Mouse (Mus musculus): ENCODE results near the gene Ubac2. TPM values are rescaled to one million over a fixed set of nuclear protein-coding genes. Genes with fewer than 3 reads are reported as not detected.
A peak's percentile ranks its signal among the peaks of the same experiment; 100 is the strongest.

Gene Ubac2
- polyA plus RNA-seq, 1 experiment: 19.1 TPM

GRCm38 (mm10) chr14:121906341-121906991, 28.0 kb downstream of the Ubac2 start:
- Histone ChIP-seq H3K4me1 (ENCODE audit: control insufficient read depth, insufficient read depth, insufficient read length, low read length) (peaks cover 3% of the 10 kb centered on the region), H3K4me3 (ENCODE audit: insufficient read depth, low read depth, low read length) (no peak overlapping the region), H3K27ac (replicated peaks; ENCODE audit: low read depth, low read length) (no peak overlapping the region)

DNA sequence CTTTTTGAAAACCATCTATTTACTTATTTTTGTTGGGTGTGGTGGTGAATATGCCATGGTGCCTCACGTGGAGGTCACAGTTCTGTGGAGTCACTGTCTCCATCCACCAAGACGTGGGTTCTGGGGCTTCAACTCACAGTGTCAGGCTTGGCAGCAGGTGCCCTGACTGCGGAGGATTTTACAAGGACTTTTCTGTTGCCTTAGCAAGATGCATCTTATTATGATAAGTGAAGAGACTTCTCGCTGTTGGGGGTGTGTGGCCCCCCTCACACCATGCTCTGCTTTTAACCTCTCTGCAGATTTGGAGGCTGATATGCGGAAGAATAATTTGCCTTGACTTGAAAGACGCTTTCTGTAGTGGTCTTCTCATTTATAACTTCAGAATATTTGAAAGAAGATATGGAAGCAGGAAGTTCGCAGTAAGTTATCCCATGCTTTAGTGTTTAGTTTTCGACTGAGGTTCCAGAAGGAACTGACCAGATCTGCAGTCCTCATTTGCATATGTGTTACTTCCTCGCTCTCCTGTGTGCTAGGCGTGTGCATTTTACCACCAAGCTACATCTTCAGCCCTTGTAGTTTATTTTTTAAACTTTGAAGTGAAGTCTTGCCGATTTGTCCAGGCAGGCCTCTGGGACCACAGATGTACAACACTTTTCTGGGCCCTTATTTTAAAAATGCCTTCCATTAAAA, 28.7 kb downstream of the Ubac2 start:
- no peak overlapping the region for H3K4me3 ChIP-seq (ENCODE audit: insufficient read depth, low read depth, low read length)
- peaks cover 3% of the 10 kb centered on the region; the same call in 1 of the 2 replicates for H3K4me1 ChIP-seq (ENCODE audit: control insufficient read depth, insufficient read depth, insufficient read length, low read length)
- no peak overlapping the region for H3K27ac ChIP-seq (replicated peaks; ENCODE audit: low read depth, low read length)

GRCm38 (mm10) chr14:121909868-121910267, 31.4 kb downstream of the Ubac2 start:
- no peak overlapping the region for H3K27ac ChIP-seq (replicated peaks; ENCODE audit: low read depth, low read length)
- H3K4me3 ChIP-seq (ENCODE audit: insufficient read depth, low read depth, low read length): no peak overlapping the region
- no peaks in the 10 kb centered on the region for H3K4me1 ChIP-seq (ENCODE audit: control insufficient read depth, insufficient read depth, insufficient read length, low read length)

- no peaks in the 10 kb centered on the region; the same call in 1 of the 2 replicates for H3K4me1 ChIP-seq (ENCODE audit: control insufficient read depth, insufficient read depth, insufficient read length, low read length)
- H3K27ac ChIP-seq (replicated peaks; ENCODE audit: low read depth, low read length): no peak overlapping the region
These were observed 34.1 kb downstream of the Ubac2 start for GRCm38 (mm10) chr14:121912501-121912900.

DNA sequence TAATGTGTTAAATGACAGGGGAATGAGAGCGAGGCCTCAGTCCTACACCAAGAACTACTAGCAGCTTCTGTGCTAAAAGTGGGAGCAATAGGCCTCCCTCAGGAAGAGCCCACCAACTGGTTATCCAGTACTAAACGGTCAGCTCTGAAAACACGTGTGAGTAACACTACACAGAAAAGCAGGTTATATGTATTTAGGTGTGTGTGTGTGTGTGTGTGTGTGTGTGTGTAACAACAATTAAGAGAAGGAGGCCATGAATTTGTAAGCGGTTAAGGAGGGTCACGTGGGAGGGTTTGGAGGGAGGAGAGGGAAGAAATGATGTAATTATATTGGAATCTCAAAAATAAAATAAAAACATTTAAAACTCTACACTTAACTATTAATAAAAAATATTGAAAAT, 36.7 kb downstream of the Ubac2 start:
- Histone ChIP-seq H3K4me3 (ENCODE audit: insufficient read depth, low read depth, low read length) (no peak overlapping the region), H3K4me1 (ENCODE audit: control insufficient read depth, insufficient read depth, insufficient read length, low read length) (no peaks in the 10 kb centered on the region; the same call in 1 of the 2 replicates), H3K27ac (replicated peaks; ENCODE audit: low read depth, low read length) (no peak overlapping the region)

More at GRCm38 (mm10) chr14:121912501-121912900, 34.1 kb downstream of the Ubac2 start:
- H3K4me3 ChIP-seq (ENCODE audit: insufficient read depth, low read depth, low read length): no peak overlapping the region

GRCm38 (mm10) chr14:121915621-121916020, 37.2 kb downstream of the Ubac2 start, which contains the start of gene Gpr18:
Gpr18 (minus strand) TSS chr14:121915781.
- Histone ChIP-seq H3K4me3 (ENCODE audit: insufficient read depth, low read depth, low read length) (0 out of 2 replicates have a peak within 1 kb of the TSS, but pooled peaks have one; percentile 14), H3K27ac (replicated peaks; ENCODE audit: low read depth, low read length) (peak within 1 kb of the TSS; percentile 25; the same call in 1 of the 2 replicates), H3K4me1 (ENCODE audit: control insufficient read depth, insufficient read depth, insufficient read length, low read length) (no peaks in the 10 kb centered on the region; the same call in 1 of the 2 replicates)

DNA sequence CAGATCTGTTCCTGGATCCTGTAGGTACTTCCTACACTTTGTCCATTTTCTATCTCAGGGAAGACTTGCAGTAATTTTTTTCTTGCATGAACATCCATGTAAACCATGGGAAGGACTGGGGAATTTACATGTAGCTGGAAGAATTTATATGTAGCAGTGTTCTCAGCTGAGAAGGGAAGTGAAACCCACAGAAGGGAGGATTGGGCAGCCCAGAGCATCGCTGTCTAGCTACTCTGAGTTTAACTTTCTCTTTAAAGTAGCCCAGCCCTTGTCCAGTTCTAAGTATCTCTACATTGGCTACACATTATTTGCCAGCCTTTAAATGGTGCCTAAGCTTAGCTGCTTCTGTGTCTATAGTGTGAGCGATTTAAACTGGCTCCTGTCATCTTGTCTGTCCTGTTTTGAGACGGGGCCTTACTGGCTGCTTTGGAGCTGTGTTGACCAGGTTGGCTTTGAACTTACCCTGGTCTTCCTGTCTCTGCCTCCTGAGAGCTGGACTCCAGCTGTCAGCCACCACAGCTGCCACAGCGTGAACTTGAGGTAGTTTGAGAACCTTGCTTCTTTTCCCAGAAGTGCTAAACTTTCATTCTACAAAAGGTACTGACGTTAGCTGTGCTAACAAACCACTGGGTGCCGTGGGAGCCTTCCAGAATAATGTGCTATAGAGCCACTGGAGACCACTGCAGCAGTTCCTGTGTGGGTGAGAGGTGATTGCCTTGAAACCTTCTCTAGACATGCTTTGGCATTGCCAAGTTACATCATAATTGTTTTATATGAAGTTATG, 38.1 kb downstream of the Ubac2 start:
- H3K4me3 ChIP-seq (ENCODE audit: insufficient read depth, low read depth, low read length): no peak overlapping the region
- H3K4me1 ChIP-seq (ENCODE audit: control insufficient read depth, insufficient read depth, insufficient read length, low read length): no peaks in the 10 kb centered on the region; the same call in 1 of the 2 replicates
- 0 out of 2 replicates have a peak overlapping the region, but pooled peaks have one; percentile 25 for H3K27ac ChIP-seq (replicated peaks; ENCODE audit: low read depth, low read length)

GRCm38 (mm10) chr14:121918266-121918665, 39.8 kb downstream of the Ubac2 start:
- H3K4me1 ChIP-seq (ENCODE audit: control insufficient read depth, insufficient read depth, insufficient read length, low read length): no peaks in the 10 kb centered on the region; the same call in 1 of the 2 replicates
- no peak overlapping the region for H3K4me3 ChIP-seq (ENCODE audit: insufficient read depth, low read depth, low read length)
- H3K27ac ChIP-seq (replicated peaks; ENCODE audit: low read depth, low read length): no peak overlapping the region

DNA sequence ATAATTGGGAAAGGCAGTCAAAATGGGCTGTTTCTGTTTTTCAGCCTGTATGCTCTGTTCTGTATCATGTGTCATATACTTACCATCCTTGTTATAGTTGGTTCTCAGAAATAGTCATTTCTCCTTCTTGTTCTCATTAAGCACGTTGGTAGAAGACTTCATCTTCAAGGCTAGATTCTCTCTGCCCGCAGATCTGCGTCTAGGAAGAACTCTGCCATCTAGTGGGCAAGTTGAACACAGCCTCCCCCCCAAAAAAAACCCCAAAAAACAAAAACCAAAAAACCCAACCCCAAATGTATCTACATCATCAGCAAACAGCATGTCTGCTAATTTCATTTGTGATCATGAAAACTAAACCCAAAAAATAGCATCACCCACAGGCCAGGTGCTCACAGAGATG, 41.3 kb downstream of the Ubac2 start:
- H3K4me3 ChIP-seq (ENCODE audit: insufficient read depth, low read depth, low read length): no peak overlapping the region
- no peak overlapping the region for H3K27ac ChIP-seq (replicated peaks; ENCODE audit: low read depth, low read length)
- H3K4me1 ChIP-seq (ENCODE audit: control insufficient read depth, insufficient read depth, insufficient read length, low read length): peaks cover under 1% of the 10 kb centered on the region; the same call in 1 of the 2 replicates

GRCm38 (mm10) chr14:121920511-121921124, 42.2 kb downstream of the Ubac2 start:
- no peak overlapping the region for H3K4me3 ChIP-seq (ENCODE audit: insufficient read depth, low read depth, low read length)
- H3K27ac ChIP-seq (replicated peaks; ENCODE audit: low read depth, low read length): no peak overlapping the region

GRCm38 (mm10) chr14:121922016-121922415, 43.6 kb downstream of the Ubac2 start:
- Histone ChIP-seq H3K27ac (replicated peaks; ENCODE audit: low read depth, low read length) (no peak overlapping the region), H3K4me1 (ENCODE audit: control insufficient read depth, insufficient read depth, insufficient read length, low read length) (peaks cover 4% of the 10 kb centered on the region; the same call in 1 of the 2 replicates), H3K4me3 (ENCODE audit: insufficient read depth, low read depth, low read length) (no peak overlapping the region)

More at GRCm38 (mm10) chr14:121920511-121921124, 42.2 kb downstream of the Ubac2 start:
- H3K4me1 ChIP-seq (ENCODE audit: control insufficient read depth, insufficient read depth, insufficient read length, low read length): peaks cover 4% of the 10 kb centered on the region; the same call in 1 of the 2 replicates

DNA sequence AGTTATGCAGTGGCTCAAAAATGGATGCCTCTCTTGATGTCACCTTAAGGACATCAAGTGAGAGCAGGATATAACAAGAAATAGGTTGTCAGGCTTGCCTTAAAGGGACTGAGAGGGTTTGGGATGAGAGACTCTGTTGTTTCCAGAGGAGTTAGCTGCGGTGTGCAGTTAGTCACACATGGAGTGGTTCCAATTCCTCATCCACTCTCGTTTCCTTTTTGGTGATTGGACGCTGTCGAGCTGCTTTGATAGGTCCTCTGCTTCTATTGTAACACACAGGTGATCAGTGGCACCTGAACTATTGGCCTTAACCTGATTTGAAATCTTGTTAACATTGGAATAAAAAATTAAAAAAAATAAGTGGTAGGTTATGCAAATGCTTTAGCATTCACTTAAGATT, 44.3 kb downstream of the Ubac2 start:
- no peak overlapping the region for H3K4me3 ChIP-seq (ENCODE audit: insufficient read depth, low read depth, low read length)
- no peak overlapping the region for H3K27ac ChIP-seq (replicated peaks; ENCODE audit: low read depth, low read length)
- peaks cover 4% of the 10 kb centered on the region; the same call in 1 of the 2 replicates for H3K4me1 ChIP-seq (ENCODE audit: control insufficient read depth, insufficient read depth, insufficient read length, low read length)

GRCm38 (mm10) chr14:121924876-121925275, 46.5 kb downstream of the Ubac2 start:
- peaks cover 6% of the 10 kb centered on the region; the same call in 1 of the 2 replicates for H3K4me1 ChIP-seq (ENCODE audit: control insufficient read depth, insufficient read depth, insufficient read length, low read length)
- no peak overlapping the region for H3K27ac ChIP-seq (replicated peaks; ENCODE audit: low read depth, low read length)
- H3K4me3 ChIP-seq (ENCODE audit: insufficient read depth, low read depth, low read length): no peak overlapping the region

- peaks cover 13% of the 10 kb centered on the region for H3K4me1 ChIP-seq (ENCODE audit: control insufficient read depth, insufficient read depth, insufficient read length, low read length)
- H3K27ac ChIP-seq (replicated peaks; ENCODE audit: low read depth, low read length): no peak overlapping the region
- no peak overlapping the region for H3K4me3 ChIP-seq (ENCODE audit: insufficient read depth, low read depth, low read length)
These were observed 48.5 kb downstream of the Ubac2 start for GRCm38 (mm10) chr14:121926901-121927300.

All from brown adipose tissue, adult 24 weeks (tissue).